Mouse (Mus musculus) olfactory bulb, adult 2 months (tissue): ENCODE data around the gene Fem1a.

Experiments used
- CTCF ChIP-seq: fragments of 200-500 bp; IDR thresholded peaks from 2 replicates; pipeline ENCODE4 v1.5.1; 2012; ENCODE audit warnings: low read depth, mild to moderate bottlenecking, low read length, moderate library complexity; ENCODE audit not compliant: insufficient read depth
- POLR2A ChIP-seq: fragments of 200-500 bp; IDR thresholded peaks from 2 replicates; pipeline ENCODE4 v1.6.1; 2012; ENCODE audit warnings: mild to moderate bottlenecking, low read depth, low read length, moderate library complexity; ENCODE audit not compliant: insufficient read depth

GRCm38 (mm10) chr17:56291826-56292475 is 35.3 kb downstream of the Fem1a start:
- no peak for TF ChIP-seq CTCF
- no peak for TF ChIP-seq POLR2A
